Comparison of ENCODE assay signal across 24 mouse cellular contexts in genomic region chr7:110915913-110916312, GRCm38 (mm10). TPM values are rescaled to one million over a fixed set of nuclear protein-coding genes. Genes with fewer than 3 reads are reported as not detected.
DNase-seq lines count a peak whose midpoint lies in the region; ATAC-seq lines count a peak whose summit lies in the region.
"Had no signal": no experiment of that assay in that cellular context is flagged by ENCODE, and none has a peak within 500 bp of the region (broad histone marks: within the 10 kb centered on the region; RNA-seq: fewer than 3 reads in every experiment).

No protein-coding gene starts in this region.

- no peaks in the 10 kb centered on the region for H3K36me3 ChIP-seq in heart, embryonic 10.5 days
- H3K36me3 ChIP-seq in intestine, embryonic 15.5 days, result no peaks in the 10 kb centered on the region
- no peaks in the 10 kb centered on the region for H3K36me3 ChIP-seq in liver, embryonic 16.5 days (ENCODE audit: control insufficient read depth, insufficient read depth)
- no peaks in the 10 kb centered on the region for H3K36me3 ChIP-seq in forebrain, embryonic 11.5 days (ENCODE audit: control insufficient read depth, insufficient read depth, low read length)
- H3K36me3 ChIP-seq: embryonic facial prominence, embryonic 13.5 days; hindbrain, embryonic 12.5 days; midbrain, embryonic 12.5 days had no signal

- H3K27ac ChIP-seq in heart, embryonic 10.5 days, result peak overlapping the region; percentile 47; the same call in 1 of the 2 replicates
- peak overlapping the region; percentile 27; the same call in 1 of the 2 replicates for H3K27ac ChIP-seq in intestine, embryonic 15.5 days
- H3K27ac ChIP-seq in liver, embryonic 16.5 days (ENCODE audit: low read length), result peak overlapping the region; percentile 64
- no peak overlapping the region for H3K27ac ChIP-seq in forebrain, embryonic 11.5 days (ENCODE audit: low read depth, low read length)
- H3K27ac ChIP-seq: embryonic facial prominence, embryonic 13.5 days; gastrocnemius, adult 2 months; heart, adult 2 months; hindbrain, embryonic 12.5 days; midbrain, embryonic 12.5 days had no signal

- H3K9ac ChIP-seq in intestine, embryonic 15.5 days, result no peak overlapping the region
- H3K9ac ChIP-seq in liver, embryonic 16.5 days (ENCODE audit: low read depth, low read length), result no peak overlapping the region
- H3K9ac ChIP-seq in forebrain, embryonic 11.5 days (ENCODE audit: low read length), result no peak overlapping the region
- H3K9ac ChIP-seq: embryonic facial prominence, embryonic 13.5 days; hindbrain, embryonic 12.5 days; lung, embryonic 14.5 days; midbrain, embryonic 12.5 days had no signal

- H3K9me3 ChIP-seq in heart, embryonic 10.5 days, result no peaks in the 10 kb centered on the region
- H3K9me3 ChIP-seq in intestine, embryonic 15.5 days, result no peaks in the 10 kb centered on the region
- H3K9me3 ChIP-seq in liver, embryonic 16.5 days (replicated peaks; ENCODE audit: control insufficient read depth, low read length), result no peaks in the 10 kb centered on the region
- H3K9me3 ChIP-seq in forebrain, embryonic 11.5 days (ENCODE audit: control insufficient read depth, low read length), result no peaks in the 10 kb centered on the region
- H3K9me3 ChIP-seq: embryonic facial prominence, embryonic 13.5 days; hindbrain, embryonic 12.5 days; midbrain, embryonic 12.5 days had no signal

- no peaks in the 10 kb centered on the region for H3K27me3 ChIP-seq in heart, embryonic 10.5 days (ENCODE audit: insufficient read depth, poor library complexity, severe bottlenecking)
- no peaks in the 10 kb centered on the region for H3K27me3 ChIP-seq in intestine, embryonic 15.5 days (replicated peaks)
- H3K27me3 ChIP-seq in liver, embryonic 16.5 days (ENCODE audit: control insufficient read depth, insufficient read depth, low read depth, low read length), result no peaks in the 10 kb centered on the region
- no peaks in the 10 kb centered on the region for H3K27me3 ChIP-seq in forebrain, embryonic 11.5 days (ENCODE audit: control insufficient read depth, insufficient read depth, low read length)
- H3K27me3 ChIP-seq: CH12.LX; embryonic facial prominence, embryonic 13.5 days; hindbrain, embryonic 12.5 days; midbrain, embryonic 12.5 days had no signal

- H3K4me1 ChIP-seq in heart, embryonic 10.5 days, result peaks cover 26% of the 10 kb centered on the region
- H3K4me1 ChIP-seq in intestine, embryonic 15.5 days (replicated peaks), result peaks cover 10% of the 10 kb centered on the region
- H3K4me1 ChIP-seq in liver, embryonic 16.5 days (ENCODE audit: control insufficient read depth, low read depth, low read length), result peaks cover 50% of the 10 kb centered on the region
- no peaks in the 10 kb centered on the region for H3K4me1 ChIP-seq in forebrain, embryonic 11.5 days (replicated peaks; ENCODE audit: control insufficient read depth, insufficient read depth, low read length)
- H3K4me1 ChIP-seq: embryonic facial prominence, embryonic 13.5 days; hindbrain, embryonic 12.5 days; midbrain, embryonic 12.5 days had no signal

- no peak for DNase-seq in heart, embryonic 10.5 days (ENCODE audit: low spot score)
- DNase-seq in heart, postnatal 10 days, result no peak
- DNase-seq in lung, postnatal 36 days, result peak; percentile 50
- DNase-seq in lung, postnatal 14 days, result no peak
- DNase-seq in neural tube, embryonic 10.5 days (ENCODE audit: extremely low spot score, low spot score), result no peak
- no peak for DNase-seq in forebrain, embryonic 11.5 days (ENCODE audit: low spot score)
- DNase-seq: adrenal gland, postnatal 25 days; cerebellum, adult 18-20 months; cerebellum, postnatal 36 days; gastrocnemius, adult 2 months; heart, adult 2 months; kidney, postnatal 36 days; lung, embryonic 14.5 days; retina, postnatal 1 day; thymus, postnatal 4 days had no signal

- H3K4me2 ChIP-seq in intestine, embryonic 15.5 days (replicated peaks), result no peak overlapping the region
- H3K4me2 ChIP-seq in liver, embryonic 16.5 days (ENCODE audit: low read depth, low read length), result no peak overlapping the region
- H3K4me2 ChIP-seq in forebrain, embryonic 11.5 days (ENCODE audit: low read depth, low read length, severe bottlenecking), result no peak overlapping the region
- H3K4me2 ChIP-seq: embryonic facial prominence, embryonic 13.5 days; hindbrain, embryonic 12.5 days; lung, embryonic 14.5 days; midbrain, embryonic 12.5 days had no signal

- peak; percentile 46 for ATAC-seq in intestine, embryonic 15.5 days
- ATAC-seq in liver, embryonic 16.5 days (ENCODE audit: low read depth), result no peak
- ATAC-seq in forebrain, embryonic 11.5 days (replicated peaks; ENCODE audit: low FRiP score), result no peak
- ATAC-seq: activated CD4-positive, CD25-positive, alpha-beta regulatory T cell, adult 4 months had no signal

- H3K4me3 ChIP-seq in heart, embryonic 10.5 days, result no peak overlapping the region
- H3K4me3 ChIP-seq in intestine, embryonic 15.5 days (replicated peaks), result no peak overlapping the region
- H3K4me3 ChIP-seq in liver, embryonic 16.5 days (ENCODE audit: low read depth, low read length), result no peak overlapping the region
- no peak overlapping the region for H3K4me3 ChIP-seq in forebrain, embryonic 11.5 days (ENCODE audit: low read depth, low read length)
- H3K4me3 ChIP-seq: embryonic facial prominence, embryonic 13.5 days; gastrocnemius, adult 2 months; heart, adult 2 months; hindbrain, embryonic 12.5 days; midbrain, embryonic 12.5 days; myocyte had no signal

- 68% methylated on average over 7 of the region's 7 CpGs for WGBS in heart, embryonic 10.5 days
- 41% methylated on average over 7 of the region's 7 CpGs for WGBS in intestine, embryonic 15.5 days
- WGBS in liver, embryonic 16.5 days (ENCODE audit: insufficient replicate concordance), result 32% methylated on average over 7 of the region's 7 CpGs
- 87% methylated on average over 7 of the region's 7 CpGs for WGBS in forebrain, embryonic 11.5 days

- intact Hi-C loops in heart, postnatal 10 days (cut with DNase I), result no loop called here

RNA-seq across cellular contexts. Expression of gene Lyve1, which starts 52.9 kb away (rescaled TPM):
- 1.6 and 3.6 TPM in 2 replicates for polyA plus RNA-seq in heart, embryonic 10.5 days (2016; fragmentation: Nextera tagmentation; extraction: Ambion mirVana)
- 10 to 100 TPM in 1 of 2 experiments, 1 to 10 TPM in 1; 9.6 to 18.9 TPM for total RNA-seq in heart, postnatal 10 days (2021)
- 12.7 and 18.3 TPM in 2 replicates for polyA plus RNA-seq in intestine, embryonic 15.5 days (2015; fragmentation: Nextera tagmentation; extraction: Ambion mirVana)
- polyA plus RNA-seq in liver, embryonic 16.5 days (2015; fragmentation: Nextera tagmentation; extraction: Ambion mirVana), result 24.3 and 26.4 TPM in 2 replicates
- polyA plus RNA-seq in forebrain, embryonic 11.5 days (2014; fragmentation: Nextera tagmentation; extraction: Ambion mirVana), result 2.1 and 2.8 TPM in 2 replicates
- total RNA-seq: CH12.LX; neutrophil, adult 5-6 weeks had no signal
- polyA plus RNA-seq: activated CD4-positive, CD25-positive, alpha-beta regulatory T cell, adult 4 months; myocyte had no signal
